Mouse (Mus musculus) embryonic facial prominence, embryonic 14.5 days (tissue): ENCODE data around the gene Gdpd4. TPM values are rescaled to one million over a fixed set of nuclear protein-coding genes. Genes with fewer than 3 reads are reported as not detected.

Experiments used
- ATAC-seq: fragments of 200-750 bp; cut with Nextera tagmentation; 2 replicates; pipeline ENCODE4 v1.8.0; 2017; ENCODE audit warnings: low read depth, moderate number of reproducible peaks, moderate TSS enrichment
- DNase-seq: peaks from one replicate; pipeline ENCODE4 v3.0.0-alpha.2; 2015; ENCODE audit warnings: low spot score
- H3K27ac ChIP-seq: fragments of 300-500 bp; sonication (generic); replicated peaks from 2 replicates; pipeline ENCODE4 v1.5.1; 2014; ENCODE audit warnings: low read depth, mild to moderate bottlenecking, low read length, moderate library complexity
- H3K27me3 ChIP-seq: fragments of 300-500 bp; sonication (generic); replicated peaks from 2 replicates; pipeline ENCODE4 v1.6.1; 2014; ENCODE audit warnings: low read length; ENCODE audit not compliant: control insufficient read depth, insufficient read depth
- H3K36me3 ChIP-seq: fragments of 300-500 bp; sonication (generic); 2 replicates; pipeline ENCODE4 v1.6.1; 2014; ENCODE audit warnings: low read length, mixed read lengths; ENCODE audit not compliant: control insufficient read depth, insufficient read depth
- H3K4me1 ChIP-seq: fragments of 300-500 bp; sonication (generic); 2 replicates; pipeline ENCODE4 v1.6.1; 2014; ENCODE audit warnings: antibody characterized with exemption, low read length; ENCODE audit not compliant: control insufficient read depth, insufficient read depth
- H3K4me2 ChIP-seq: fragments of 300-500 bp; sonication (generic); 2 replicates; pipeline ENCODE4 v1.6.1; 2014; ENCODE audit warnings: low read depth, mild to moderate bottlenecking, low read length, moderate library complexity, mixed read lengths
- H3K4me3 ChIP-seq: fragments of 300-500 bp; sonication (generic); 2 replicates; pipeline ENCODE4 v1.5.1; 2014; ENCODE audit warnings: low read depth, mild to moderate bottlenecking, low read length
- H3K9ac ChIP-seq: fragments of 300-500 bp; sonication (generic); 2 replicates; pipeline ENCODE4 v1.6.1; 2014; ENCODE audit warnings: low read depth, mild to moderate bottlenecking, low read length, moderate library complexity, mixed read lengths
- H3K9me3 ChIP-seq: fragments of 300-500 bp; sonication (generic); 2 replicates; pipeline ENCODE4 v1.6.1; 2016; ENCODE audit warnings: low read length; ENCODE audit not compliant: control insufficient read depth
- WGBS: fragments of 180-500 bp; shearing (Covaris S2); extraction: QIAGEN DNeasy Blood & Tissue Kit; methylation state at CpG from one replicate; pipeline ENCODE4 v1.1.7; 2014; 5-methylcytosine and 5-hydroxymethylcytosine counted together
- polyA plus RNA-seq: library from polyadenylated mRNA; unstranded; fragments of >200 nt; fragmentation: Nextera tagmentation; extraction: Ambion mirVana; gene quantifications from 2 replicates; pipeline ENCODE4 v1.2.1, GENCODE M21; 2014

Gene Gdpd4
- polyA plus RNA-seq, result not detected in 2 replicates

DNA sequence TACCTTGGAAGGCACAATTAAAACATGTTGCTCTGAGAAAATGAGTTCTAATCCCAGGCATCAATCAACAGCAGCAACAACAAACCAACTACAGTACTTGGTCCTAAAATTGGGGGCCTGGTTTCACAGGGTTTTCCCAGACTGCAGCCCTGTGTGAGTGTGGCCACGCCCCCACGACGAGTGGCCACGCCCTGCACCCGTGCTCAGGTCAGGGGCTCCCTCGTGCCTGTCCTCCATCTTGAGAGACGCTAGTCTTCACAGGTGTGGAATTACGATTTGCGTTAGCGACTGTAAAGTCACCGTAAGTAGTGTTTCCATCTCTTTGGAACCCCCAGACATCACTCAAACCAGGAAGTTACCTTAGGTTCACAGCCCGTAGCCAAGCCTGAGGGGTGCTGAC, at the start of gene Gdpd4:
Gene Gdpd4, plus strand, starts transcription at position 214 of the 400 bp plus-strand sequence.
- Histone ChIP-seq H3K27me3 (no peaks in the 10 kb centered on the region), H3K9me3 (no peaks in the 10 kb centered on the region), H3K27ac (no peak within 1 kb of the TSS), H3K4me2 (no peak within 1 kb of the TSS), H3K4me3 (no peak within 1 kb of the TSS), H3K9ac (no peak within 1 kb of the TSS), H3K4me1 (no peaks in the 10 kb centered on the region), H3K36me3 (no peaks in the 10 kb centered on the region)
- WGBS, result 80% methylated on average over 12 of the region's 12 CpGs
- no peak for DNase-seq
- no peak for ATAC-seq

DNA sequence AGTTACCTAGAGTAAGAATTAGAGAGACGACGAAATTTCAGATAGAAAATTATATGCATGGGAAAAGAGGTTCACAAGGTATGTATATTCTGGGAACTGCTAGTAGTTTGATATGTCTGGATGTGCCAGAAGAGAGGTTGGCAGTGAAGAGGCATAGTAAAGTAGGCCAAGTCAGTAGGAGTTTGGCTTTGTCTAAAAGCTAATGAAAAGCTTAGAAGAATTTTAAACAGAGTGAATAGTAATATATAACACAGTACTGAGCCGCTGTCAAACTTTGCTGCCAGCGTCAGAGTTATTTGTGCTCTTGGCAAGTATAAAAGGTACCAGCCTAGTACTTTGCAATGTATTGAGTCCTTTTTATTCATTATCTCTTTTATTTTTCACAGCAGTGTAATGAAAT, 47.4 kb upstream of the Gdpd4 start:
- DNase-seq (no peak), ATAC-seq (no peak)
- Histone ChIP-seq H3K4me2 (no peak overlapping the region), H3K27ac (no peak overlapping the region), H3K9ac (no peak overlapping the region), H3K9me3 (no peaks in the 10 kb centered on the region), H3K4me1 (no peaks in the 10 kb centered on the region), H3K36me3 (no peaks in the 10 kb centered on the region), H3K4me3 (no peak overlapping the region), H3K27me3 (no peaks in the 10 kb centered on the region)
- 89% methylated on average over 4 of the region's 4 CpGs for WGBS

DNA sequence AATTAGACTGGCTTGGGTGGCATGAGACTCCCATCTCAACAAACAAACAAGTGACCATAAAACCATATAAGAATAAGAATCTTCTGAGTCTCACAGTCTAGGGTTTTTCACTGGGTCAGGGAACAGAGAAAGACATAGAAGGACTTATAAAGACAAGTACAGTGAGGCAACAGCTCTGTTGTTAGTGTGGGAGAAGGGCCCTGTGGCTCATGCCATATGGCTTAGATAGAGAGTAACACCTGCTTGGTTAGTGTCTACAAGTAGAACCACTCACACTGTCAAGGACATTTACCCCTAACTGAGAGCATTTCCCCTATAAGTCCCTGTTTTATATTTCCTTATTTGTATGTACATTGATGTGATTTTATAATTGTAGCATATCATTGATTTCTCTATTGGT, 46.4 kb upstream of the Gdpd4 start:
- H3K4me2 ChIP-seq, result no peak overlapping the region
- no peaks in the 10 kb centered on the region for H3K4me1 ChIP-seq
- no peak for DNase-seq
- no peaks in the 10 kb centered on the region for H3K36me3 ChIP-seq
- ATAC-seq, result no peak
- no peaks in the 10 kb centered on the region for H3K27me3 ChIP-seq
- H3K4me3 ChIP-seq, result no peak overlapping the region
- no peak overlapping the region for H3K27ac ChIP-seq
- no peaks in the 10 kb centered on the region for H3K9me3 ChIP-seq
- no peak overlapping the region for H3K9ac ChIP-seq

DNA sequence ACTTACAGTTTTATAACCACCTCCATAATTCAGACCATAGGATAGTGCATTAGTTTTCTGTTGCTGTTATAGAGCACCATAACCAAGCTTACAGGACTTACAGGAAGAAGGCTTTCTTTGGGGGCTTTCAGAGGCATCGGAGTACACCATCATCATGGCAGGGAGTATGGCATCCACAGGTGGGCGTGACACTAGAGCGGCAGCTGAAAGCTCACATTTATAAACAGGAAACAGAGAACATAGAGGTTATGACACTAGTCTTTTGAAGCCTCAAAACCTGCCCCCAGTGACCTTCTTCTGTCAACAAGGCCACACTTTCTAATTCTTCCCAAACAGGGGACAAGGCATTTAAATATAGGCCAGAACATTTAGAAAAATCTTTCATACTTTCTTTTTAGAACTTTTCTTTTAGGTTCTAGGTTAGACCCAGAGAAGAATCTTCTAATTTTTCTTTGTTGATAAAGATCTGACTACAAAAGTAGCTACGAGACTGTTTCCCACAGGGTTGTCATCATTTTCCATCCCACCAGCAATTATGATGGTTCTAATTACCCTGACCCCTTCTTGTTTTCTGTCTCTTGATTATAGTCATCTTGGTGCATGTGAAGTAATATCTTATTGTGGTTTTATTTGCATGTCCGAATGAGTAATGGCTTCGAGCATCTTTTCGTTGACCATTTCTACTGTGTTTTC, 41.8 kb upstream of the Gdpd4 start:
- Histone ChIP-seq H3K4me2 (no peak overlapping the region), H3K4me3 (no peak overlapping the region)
- no peak for ATAC-seq

GRCm38 (mm10) chr7:97911646-97912045, 8.1 kb upstream of the Gdpd4 start:
- 78% methylated on average over 3 of the region's 3 CpGs for WGBS

More for the DNA sequence above, 41.8 kb upstream of the Gdpd4 start:
- H3K27me3 ChIP-seq, result no peaks in the 10 kb centered on the region
- H3K27ac ChIP-seq, result no peak overlapping the region
- WGBS, result 78% methylated on average over 7 of the region's 7 CpGs
- no peaks in the 10 kb centered on the region for H3K36me3 ChIP-seq
- no peak overlapping the region for H3K9ac ChIP-seq
- no peaks in the 10 kb centered on the region for H3K4me1 ChIP-seq
- no peak for DNase-seq
- H3K9me3 ChIP-seq, result no peaks in the 10 kb centered on the region

DNA sequence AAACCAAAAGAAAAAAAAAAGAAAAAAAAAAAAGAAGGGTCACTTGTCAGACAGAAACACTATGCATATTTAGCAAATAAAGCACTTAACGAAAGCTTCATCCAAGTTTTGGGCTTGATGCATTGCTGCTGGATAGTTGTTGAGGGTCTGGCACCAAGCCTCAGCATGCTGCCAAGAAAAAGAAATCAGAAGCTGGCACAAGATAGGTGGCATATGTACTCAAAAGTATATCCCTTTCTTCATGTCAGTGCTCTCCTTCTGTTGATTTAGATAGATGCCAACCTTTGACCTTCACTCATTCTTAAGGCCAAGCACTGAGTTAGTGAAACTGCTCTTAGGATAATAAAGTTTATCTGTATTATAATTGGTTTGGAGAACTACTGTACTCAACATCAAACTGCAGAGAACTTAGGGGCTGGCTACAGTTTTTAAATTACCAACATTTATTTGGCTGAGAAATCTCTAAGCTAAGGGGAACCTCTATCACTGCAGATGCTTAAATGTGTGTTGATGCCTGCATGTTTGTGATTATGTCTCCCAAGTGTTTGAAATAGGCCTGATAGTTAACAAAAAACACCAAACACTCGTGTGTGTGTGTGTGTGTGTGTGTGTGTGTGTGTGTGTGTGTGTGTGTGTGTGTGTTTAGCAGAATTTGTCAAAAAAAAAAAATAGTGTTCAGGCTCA, 4.8 kb upstream of the Gdpd4 start:
- no peak for ATAC-seq
- WGBS, result 71% methylated on average over 2 of the region's 2 CpGs

More at GRCm38 (mm10) chr7:97911646-97912045, 8.1 kb upstream of the Gdpd4 start:
- H3K4me1 ChIP-seq, result no peaks in the 10 kb centered on the region
- no peak overlapping the region for H3K4me2 ChIP-seq
- H3K27me3 ChIP-seq, result no peaks in the 10 kb centered on the region
- ATAC-seq (no peak), DNase-seq (peak; percentile 16)
- H3K4me3 ChIP-seq, result no peak overlapping the region
- H3K36me3 ChIP-seq, result peaks cover 8% of the 10 kb centered on the region; the same call in 1 of the 2 replicates
- H3K27ac ChIP-seq, result no peak overlapping the region
- no peak overlapping the region for H3K9ac ChIP-seq
- H3K9me3 ChIP-seq, result no peaks in the 10 kb centered on the region

DNA sequence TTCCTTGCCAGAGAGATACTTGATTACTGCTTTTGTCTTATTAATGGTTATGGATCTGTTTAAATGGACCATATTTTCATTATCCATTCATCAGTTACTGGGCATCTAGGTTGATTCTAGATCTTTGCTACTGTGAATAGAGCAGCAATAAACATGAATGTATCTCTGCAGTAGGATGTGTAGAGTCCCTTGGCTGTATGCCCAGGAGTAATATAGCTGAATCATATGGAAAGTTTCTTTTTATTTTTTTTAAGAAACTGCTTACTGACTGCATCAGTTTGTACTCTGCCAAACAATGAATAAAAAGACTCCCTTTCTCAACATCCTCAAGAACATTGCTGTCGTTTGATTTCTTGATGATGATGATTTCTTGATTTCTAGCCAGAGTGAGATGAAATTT, 6.1 kb downstream of the Gdpd4 start:
- H3K9me3 ChIP-seq, result no peaks in the 10 kb centered on the region
- no peak overlapping the region for H3K9ac ChIP-seq
- no peaks in the 10 kb centered on the region for H3K4me1 ChIP-seq
- WGBS, result 44% methylated on average over 1 of the region's 1 CpGs
- ATAC-seq, result no peak
- no peak overlapping the region for H3K4me2 ChIP-seq
- peak; percentile 76 for DNase-seq
- H3K27me3 ChIP-seq, result no peaks in the 10 kb centered on the region
- no peak overlapping the region for H3K27ac ChIP-seq
- no peaks in the 10 kb centered on the region for H3K36me3 ChIP-seq
- H3K4me3 ChIP-seq, result no peak overlapping the region

More for the DNA sequence above, 4.8 kb upstream of the Gdpd4 start:
- no peaks in the 10 kb centered on the region for H3K27me3 ChIP-seq
- no peak overlapping the region for H3K9ac ChIP-seq
- H3K9me3 ChIP-seq, result no peaks in the 10 kb centered on the region
- H3K4me3 ChIP-seq, result no peak overlapping the region
- H3K4me1 ChIP-seq, result no peaks in the 10 kb centered on the region
- peak; percentile 10 for DNase-seq
- H3K36me3 ChIP-seq, result no peaks in the 10 kb centered on the region; the same call in 1 of the 2 replicates
- no peak overlapping the region for H3K4me2 ChIP-seq
- H3K27ac ChIP-seq, result no peak overlapping the region

- no peaks in the 10 kb centered on the region for H3K4me1 ChIP-seq
- H3K9ac ChIP-seq, result no peak overlapping the region
- no peak for ATAC-seq
- WGBS, result 90% methylated on average over 5 of the region's 5 CpGs
- H3K27me3 ChIP-seq, result no peaks in the 10 kb centered on the region
- H3K9me3 ChIP-seq, result no peaks in the 10 kb centered on the region
- no peak for DNase-seq
- H3K4me2 ChIP-seq, result no peak overlapping the region
- no peak overlapping the region for H3K27ac ChIP-seq
- no peak overlapping the region for H3K4me3 ChIP-seq
- H3K36me3 ChIP-seq, result no peaks in the 10 kb centered on the region
Measured at GRCm38 (mm10) chr7:97926978-97927377, 7.2 kb downstream of the Gdpd4 start.

- H3K9me3 ChIP-seq, result no peaks in the 10 kb centered on the region
- WGBS, result 91% methylated on average over 1 of the region's 1 CpGs
- no peaks in the 10 kb centered on the region for H3K27me3 ChIP-seq
- H3K27ac ChIP-seq, result no peak overlapping the region
- H3K4me3 ChIP-seq, result no peak overlapping the region
- ATAC-seq (no peak), DNase-seq (no peak)
- no peak overlapping the region for H3K9ac ChIP-seq
- no peak overlapping the region for H3K4me2 ChIP-seq
- no peaks in the 10 kb centered on the region for H3K36me3 ChIP-seq
- no peaks in the 10 kb centered on the region for H3K4me1 ChIP-seq
Measured at GRCm38 (mm10) chr7:97944485-97944884, 24.7 kb downstream of the Gdpd4 start.
